Mouse (Mus musculus): Measurements from ENCODE around the gene Gm20403.

Gene Gm20403

GRCm38 (mm10) chr12:54999016-54999690, 12.8 kb upstream of the Gm20403 start:
- H3K36me3 ChIP-seq (ENCODE audit: control insufficient read depth, insufficient read depth, low read length, poor library complexity, severe bottlenecking) = no peaks in the 10 kb centered on the region
- DNase-seq (ENCODE audit: low read depth, low spot score) = peak; percentile 90
- H3K27me3 ChIP-seq (ENCODE audit: control insufficient read depth, insufficient read depth, low read length, poor library complexity, severe bottlenecking) = no peaks in the 10 kb centered on the region

GRCm38 (mm10) chr12:54998411-54998810, 12.1 kb upstream of the Gm20403 start:
- no peaks in the 10 kb centered on the region for H3K27me3 ChIP-seq (ENCODE audit: control insufficient read depth, insufficient read depth, low read length, poor library complexity, severe bottlenecking)
- no peaks in the 10 kb centered on the region for H3K36me3 ChIP-seq (ENCODE audit: control insufficient read depth, insufficient read depth, low read length, poor library complexity, severe bottlenecking)
- DNase-seq (ENCODE audit: low read depth, low spot score) = peak; percentile 44

GRCm38 (mm10) chr12:54996979-54997474, 10.7 kb upstream of the Gm20403 start:
- peak; percentile 68 for DNase-seq (ENCODE audit: low read depth, low spot score)
- no peaks in the 10 kb centered on the region for H3K27me3 ChIP-seq (ENCODE audit: control insufficient read depth, insufficient read depth, low read length, poor library complexity, severe bottlenecking)
- H3K36me3 ChIP-seq (ENCODE audit: control insufficient read depth, insufficient read depth, low read length, poor library complexity, severe bottlenecking) = no peaks in the 10 kb centered on the region

- H3K27me3 ChIP-seq (ENCODE audit: control insufficient read depth, insufficient read depth, low read length, poor library complexity, severe bottlenecking) = no peaks in the 10 kb centered on the region
- no peaks in the 10 kb centered on the region for H3K36me3 ChIP-seq (ENCODE audit: control insufficient read depth, insufficient read depth, low read length, poor library complexity, severe bottlenecking)
- DNase-seq (ENCODE audit: low read depth, low spot score) = no peak
Measured at GRCm38 (mm10) chr12:54995965-54996364, 9.6 kb upstream of the Gm20403 start.

DNA sequence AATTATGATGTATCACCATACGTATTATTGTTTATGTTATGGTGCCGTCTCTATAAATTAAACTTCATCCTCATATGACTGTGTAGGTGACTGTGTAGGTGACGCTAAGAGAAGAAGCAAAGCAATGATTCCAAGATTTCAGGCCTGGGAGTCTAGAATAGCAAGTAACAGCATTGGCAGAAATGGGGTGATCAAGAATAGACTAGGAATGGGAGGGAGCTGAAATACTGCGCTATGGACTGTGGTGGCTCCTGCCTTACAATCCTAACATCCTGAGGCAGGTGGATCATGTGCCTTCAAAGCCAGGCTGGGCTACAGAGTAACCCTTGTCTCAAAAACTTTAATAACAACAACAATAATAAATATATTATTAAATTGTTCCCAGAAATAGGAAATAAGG, 8.1 kb upstream of the Gm20403 start:
- DNase-seq (ENCODE audit: low read depth, low spot score) = no peak
- no peaks in the 10 kb centered on the region for H3K36me3 ChIP-seq (ENCODE audit: control insufficient read depth, insufficient read depth, low read length, poor library complexity, severe bottlenecking)
- H3K27me3 ChIP-seq (ENCODE audit: control insufficient read depth, insufficient read depth, low read length, poor library complexity, severe bottlenecking) = no peaks in the 10 kb centered on the region

DNA sequence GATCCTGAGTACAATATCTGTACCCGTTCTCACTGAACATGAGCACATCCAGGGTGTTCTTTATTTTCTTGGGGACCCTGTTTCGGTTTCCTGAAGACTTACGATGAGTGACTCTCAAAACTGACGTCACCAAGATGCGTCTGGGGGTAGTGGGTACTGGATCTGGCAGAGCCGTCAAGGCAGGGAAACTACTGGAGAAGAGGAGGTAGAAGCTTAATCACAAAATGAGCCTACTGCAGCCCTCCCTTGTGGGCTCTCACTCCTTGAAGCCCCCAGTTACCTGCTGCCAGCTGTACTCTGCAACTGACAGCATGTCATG, 7.7 kb upstream of the Gm20403 start:
- Histone ChIP-seq H3K36me3 (ENCODE audit: control insufficient read depth, insufficient read depth, low read length, poor library complexity, severe bottlenecking) (no peaks in the 10 kb centered on the region), H3K27me3 (ENCODE audit: control insufficient read depth, insufficient read depth, low read length, poor library complexity, severe bottlenecking) (no peaks in the 10 kb centered on the region)
- DNase-seq (ENCODE audit: low read depth, low spot score) = no peak

DNA sequence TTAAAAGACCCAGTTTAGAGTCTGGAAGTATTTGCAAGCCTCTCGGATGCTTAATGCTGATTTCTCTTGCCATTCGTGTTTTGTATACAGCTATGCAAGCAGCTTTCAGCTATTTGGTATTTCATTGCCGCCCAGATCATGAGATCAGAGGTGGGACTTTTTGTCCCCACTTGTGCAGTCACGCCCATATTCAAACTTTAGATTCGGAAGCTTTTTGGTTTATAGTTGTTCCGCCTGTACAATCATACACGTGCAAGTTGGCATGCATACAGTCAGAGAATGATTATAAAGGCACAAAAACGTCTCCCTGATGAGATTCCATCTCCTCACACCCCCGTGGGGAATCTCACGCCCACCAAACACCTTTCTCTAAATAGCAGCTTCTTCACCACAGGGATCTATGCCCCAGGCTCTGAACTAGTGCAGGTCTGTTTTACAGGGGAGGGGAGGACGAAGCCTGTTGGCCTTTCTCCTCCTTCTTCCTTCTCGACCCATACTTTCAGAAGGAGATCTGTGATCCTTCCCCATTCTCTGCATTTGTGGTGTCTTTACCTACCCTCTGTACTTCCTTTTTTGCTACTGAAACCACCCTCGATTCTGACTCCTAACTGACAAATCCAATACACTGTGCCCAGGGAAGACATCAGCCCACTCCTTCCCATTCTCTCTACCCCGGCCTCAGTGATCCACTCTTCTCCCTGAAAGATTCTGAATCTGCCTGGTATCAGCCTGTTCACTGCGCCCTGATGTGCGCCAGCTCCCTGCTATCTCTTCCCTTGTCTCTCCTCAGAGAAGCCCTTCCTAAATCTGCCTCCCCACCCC, 7.1 kb upstream of the Gm20403 start:
- Histone ChIP-seq H3K36me3 (ENCODE audit: control insufficient read depth, insufficient read depth, low read length, poor library complexity, severe bottlenecking) (no peaks in the 10 kb centered on the region), H3K27me3 (ENCODE audit: control insufficient read depth, insufficient read depth, low read length, poor library complexity, severe bottlenecking) (no peaks in the 10 kb centered on the region)
- DNase-seq (ENCODE audit: low read depth, low spot score) = peak; percentile 68

GRCm38 (mm10) chr12:54992814-54993213, 6.5 kb upstream of the Gm20403 start:
- DNase-seq (ENCODE audit: low read depth, low spot score) = no peak
- Histone ChIP-seq H3K27me3 (ENCODE audit: control insufficient read depth, insufficient read depth, low read length, poor library complexity, severe bottlenecking) (no peaks in the 10 kb centered on the region), H3K36me3 (ENCODE audit: control insufficient read depth, insufficient read depth, low read length, poor library complexity, severe bottlenecking) (no peaks in the 10 kb centered on the region)

GRCm38 (mm10) chr12:54988323-54988850, 2.1 kb upstream of the Gm20403 start:
- Histone ChIP-seq H3K36me3 (ENCODE audit: control insufficient read depth, insufficient read depth, low read length, poor library complexity, severe bottlenecking) (0 out of 2 replicates have a peak, but pooled peaks cover 2% of the 10 kb centered on the region), H3K27me3 (ENCODE audit: control insufficient read depth, insufficient read depth, low read length, poor library complexity, severe bottlenecking) (no peaks in the 10 kb centered on the region)
- peak; percentile 30 for DNase-seq (ENCODE audit: low read depth, low spot score)

DNA sequence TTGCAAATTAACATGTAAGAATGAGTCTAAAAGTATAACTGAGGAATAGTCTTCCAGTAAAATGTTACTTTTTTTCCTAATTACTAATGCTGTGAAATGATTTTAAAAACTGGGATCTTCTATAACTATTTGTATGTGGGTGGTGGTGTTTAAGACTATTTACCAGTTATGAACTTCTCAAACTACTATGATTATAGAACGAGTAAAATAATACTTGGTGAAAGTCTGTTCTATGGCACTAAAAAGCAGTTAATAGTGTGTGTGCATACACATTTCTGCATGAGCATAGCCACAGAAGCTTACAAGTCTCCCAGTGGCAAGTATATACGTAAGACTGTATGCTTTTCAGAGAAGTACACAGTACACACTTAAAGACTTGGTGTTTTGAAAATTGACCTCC, 827 bp upstream of the Gm20403 start:
- Histone ChIP-seq H3K36me3 (ENCODE audit: control insufficient read depth, insufficient read depth, low read length, poor library complexity, severe bottlenecking) (peaks cover 3% of the 10 kb centered on the region; the same call in 1 of the 2 replicates), H3K27me3 (ENCODE audit: control insufficient read depth, insufficient read depth, low read length, poor library complexity, severe bottlenecking) (no peaks in the 10 kb centered on the region)
- no peak for DNase-seq (ENCODE audit: low read depth, low spot score)

GRCm38 (mm10) chr12:54985257-54986051, 875 bp downstream of the Gm20403 start:
- H3K36me3 ChIP-seq (ENCODE audit: control insufficient read depth, insufficient read depth, low read length, poor library complexity, severe bottlenecking) = peaks cover 11% of the 10 kb centered on the region; the same call in 1 of the 2 replicates
- peak; percentile 70 for DNase-seq (ENCODE audit: low read depth, low spot score)
- no peaks in the 10 kb centered on the region for H3K27me3 ChIP-seq (ENCODE audit: control insufficient read depth, insufficient read depth, low read length, poor library complexity, severe bottlenecking)

DNA sequence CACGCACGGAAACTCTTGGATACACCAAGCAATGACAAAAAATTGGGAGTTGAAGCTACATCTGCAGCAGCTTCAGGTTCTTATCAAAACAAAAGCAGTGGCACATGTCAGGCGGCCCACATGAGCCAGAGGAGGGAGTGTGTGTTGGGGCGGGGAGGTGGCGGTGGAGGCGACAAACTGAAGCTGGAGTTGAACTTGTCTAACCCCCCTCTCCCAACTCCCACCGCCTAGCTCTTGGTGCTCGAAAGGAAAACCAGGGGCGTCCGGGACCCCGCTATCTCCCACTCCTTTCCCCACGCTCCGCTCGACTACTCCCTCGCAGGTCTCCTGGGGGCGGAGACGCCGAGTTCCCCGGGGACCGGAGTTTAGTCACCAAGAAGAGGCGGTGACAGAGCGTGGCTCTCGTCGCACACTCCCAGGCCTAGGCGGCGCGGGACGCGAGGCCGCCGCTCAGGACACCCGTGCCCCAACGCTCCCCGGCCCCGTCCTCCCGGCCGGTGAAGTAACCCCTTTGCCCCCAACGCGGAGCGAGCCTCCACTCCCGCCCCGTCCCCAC, 1.6 kb downstream of the Gm20403 start:
- Histone ChIP-seq H3K27me3 (ENCODE audit: control insufficient read depth, insufficient read depth, low read length, poor library complexity, severe bottlenecking) (no peaks in the 10 kb centered on the region), H3K36me3 (ENCODE audit: control insufficient read depth, insufficient read depth, low read length, poor library complexity, severe bottlenecking) (peaks cover 11% of the 10 kb centered on the region; the same call in 1 of the 2 replicates)
- DNase-seq (ENCODE audit: low read depth, low spot score) = peak; percentile 84

DNA sequence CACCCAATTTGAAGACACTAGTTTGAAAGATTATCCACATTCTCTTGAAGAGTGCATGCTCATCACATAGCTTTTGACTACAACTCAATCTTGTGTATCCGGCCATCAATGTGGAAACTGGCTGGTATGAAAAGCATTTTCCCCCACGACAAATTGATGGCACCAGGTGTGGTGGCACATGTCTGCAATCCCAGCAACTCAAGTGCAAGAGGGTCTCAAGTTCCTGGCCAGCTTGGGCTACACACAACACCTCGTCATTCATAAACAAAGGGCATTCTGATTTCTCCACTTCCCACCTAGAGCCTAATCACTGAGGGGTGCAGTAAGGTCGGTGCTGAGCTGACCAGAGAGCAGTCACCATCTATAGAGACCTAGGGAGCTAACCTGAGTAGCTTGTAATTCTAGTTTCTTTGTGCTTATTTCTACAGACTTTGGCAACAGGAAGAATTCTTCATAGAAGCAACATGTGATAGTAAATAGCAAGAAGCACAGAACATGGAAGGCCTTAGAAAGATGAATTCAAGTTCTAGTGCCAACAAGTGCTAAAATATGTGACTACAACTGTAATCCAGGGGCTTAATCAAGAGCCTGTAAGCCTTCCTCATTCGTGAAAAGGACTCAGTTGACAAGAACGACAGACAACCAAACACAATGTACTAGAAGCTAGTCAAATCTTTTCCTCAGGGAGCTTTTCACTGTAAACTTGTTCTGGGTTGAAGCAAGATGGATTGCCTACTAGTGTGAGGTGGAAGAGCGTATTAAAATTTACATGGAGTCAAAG, 3.2 kb downstream of the Gm20403 start:
- peaks cover 11% of the 10 kb centered on the region; the same call in 1 of the 2 replicates for H3K36me3 ChIP-seq (ENCODE audit: control insufficient read depth, insufficient read depth, low read length, poor library complexity, severe bottlenecking)
- no peaks in the 10 kb centered on the region for H3K27me3 ChIP-seq (ENCODE audit: control insufficient read depth, insufficient read depth, low read length, poor library complexity, severe bottlenecking)
- DNase-seq (ENCODE audit: low read depth, low spot score) = no peak

GRCm38 (mm10) chr12:54981962-54982361, 4.4 kb downstream of the Gm20403 start:
- Histone ChIP-seq H3K27me3 (ENCODE audit: control insufficient read depth, insufficient read depth, low read length, poor library complexity, severe bottlenecking) (no peaks in the 10 kb centered on the region), H3K36me3 (ENCODE audit: control insufficient read depth, insufficient read depth, low read length, poor library complexity, severe bottlenecking) (peaks cover 11% of the 10 kb centered on the region; the same call in 1 of the 2 replicates)
- no peak for DNase-seq (ENCODE audit: low read depth, low spot score)

All from splenic B cell, adult 2 months (primary cell).